Mouse (Mus musculus) myocyte (in vitro differentiated cells): ENCODE results near the gene Cylc2. TPM values are rescaled to one million over a fixed set of nuclear protein-coding genes. Genes with fewer than 3 reads are reported as not detected.

ENCODE experiments used
- H3K27me3 ChIP-seq: one replicate; pipeline ENCODE4 v1.6.1; 2011; ENCODE audit not compliant: control insufficient read depth, insufficient read depth, insufficient read length
- H3K36me3 ChIP-seq: one replicate; pipeline ENCODE4 v1.6.1; 2011; ENCODE audit not compliant: control insufficient read depth, insufficient read depth
- H3K4me2 ChIP-seq: one replicate; pipeline ENCODE4 v1.6.1; 2011; ENCODE audit warnings: low read depth, control low read depth
- H3K4me3 ChIP-seq: one replicate; pipeline ENCODE4 v1.5.1; 2011; ENCODE audit warnings: mild to moderate bottlenecking, control low read depth, moderate library complexity
- H3K79me2 ChIP-seq: one replicate; pipeline ENCODE4 v1.6.1; 2011; ENCODE audit not compliant: control insufficient read depth, insufficient read depth
- H3ac ChIP-seq: one replicate; pipeline ENCODE4 v1.6.1; 2011; ENCODE audit not compliant: control insufficient read depth, insufficient read length
- CEBPB ChIP-seq: IDR thresholded peaks from 2 replicates; pipeline ENCODE4 v1.6.1; 2011; ENCODE audit warnings: mild to moderate bottlenecking, moderate library complexity; ENCODE audit not compliant: poor library complexity, insufficient read depth, severe bottlenecking
- E2F4 ChIP-seq: IDR thresholded peaks from one replicate; pipeline ENCODE4 v1.6.1; 2011; ENCODE audit warnings: mild to moderate bottlenecking, control low read depth, moderate library complexity; ENCODE audit not compliant: insufficient read depth
- MAX ChIP-seq: IDR thresholded peaks from one replicate; pipeline ENCODE4 v1.6.1; 2011; ENCODE audit warnings: low read depth, mild to moderate bottlenecking, control low read depth
- MYOD1 ChIP-seq, 3 experiments: IDR thresholded peaks; one replicate each; pipeline ENCODE4 v1.6.1; 2011; ENCODE audit warnings: control low read depth in 2 of 3, low read depth in 2 of 3, mild to moderate bottlenecking in 2 of 3, moderate library complexity in 1 of 3; ENCODE audit not compliant: insufficient read length in 2 of 3, control insufficient read depth in 1 of 3
- MYOG ChIP-seq, 3 experiments: IDR thresholded peaks; one replicate each; pipeline ENCODE4 v1.6.1; 2011; ENCODE audit warnings: control low read depth in 2 of 3, low read depth in 2 of 3, mild to moderate bottlenecking in 2 of 3; ENCODE audit not compliant: insufficient read length in 2 of 3, control insufficient read depth in 1 of 3, insufficient read depth in 1 of 3
- POLR2A ChIP-seq: IDR thresholded peaks from one replicate; pipeline ENCODE4 v1.6.1; 2011; ENCODE audit warnings: low read depth, mild to moderate bottlenecking, control low read depth, moderate library complexity; ENCODE audit not compliant: insufficient read length
- POLR2AphosphoS2 ChIP-seq: IDR thresholded peaks from one replicate; pipeline ENCODE4 v1.6.1; 2011; ENCODE audit warnings: low read depth, control low read depth; ENCODE audit not compliant: insufficient read length
- REST ChIP-seq: IDR thresholded peaks from one replicate; pipeline ENCODE4 v1.6.1; 2011; ENCODE audit warnings: mild to moderate bottlenecking, control low read depth, moderate library complexity; ENCODE audit not compliant: insufficient read depth, insufficient read length
- SRF ChIP-seq: IDR thresholded peaks from one replicate; pipeline ENCODE4 v1.6.1; 2011; ENCODE audit warnings: low read depth; ENCODE audit not compliant: control insufficient read depth, insufficient read length
- TCF12 ChIP-seq: IDR thresholded peaks from one replicate; pipeline ENCODE4 v1.6.1; 2011; ENCODE audit warnings: mild to moderate bottlenecking, control low read depth; ENCODE audit not compliant: poor library complexity, insufficient read depth, severe bottlenecking
- TCF3 ChIP-seq: IDR thresholded peaks from one replicate; pipeline ENCODE4 v1.6.1; 2011; ENCODE audit warnings: low read depth, control low read depth; ENCODE audit not compliant: insufficient read length
- USF1 ChIP-seq: IDR thresholded peaks from one replicate; pipeline ENCODE4 v1.6.1; 2011; ENCODE audit warnings: low read depth, mild to moderate bottlenecking, control low read depth, moderate library complexity
- polyA plus RNA-seq: library from polyadenylated mRNA; unstranded; fragments of >200 nt; fragmentation: generic; extraction: Trizol; gene quantifications from one replicate; pipeline ENCODE4 v1.2.1, GENCODE M21; 2012; ENCODE audit warnings: missing spikeins

Gene Cylc2
- polyA plus RNA-seq, result not detected

DNA sequence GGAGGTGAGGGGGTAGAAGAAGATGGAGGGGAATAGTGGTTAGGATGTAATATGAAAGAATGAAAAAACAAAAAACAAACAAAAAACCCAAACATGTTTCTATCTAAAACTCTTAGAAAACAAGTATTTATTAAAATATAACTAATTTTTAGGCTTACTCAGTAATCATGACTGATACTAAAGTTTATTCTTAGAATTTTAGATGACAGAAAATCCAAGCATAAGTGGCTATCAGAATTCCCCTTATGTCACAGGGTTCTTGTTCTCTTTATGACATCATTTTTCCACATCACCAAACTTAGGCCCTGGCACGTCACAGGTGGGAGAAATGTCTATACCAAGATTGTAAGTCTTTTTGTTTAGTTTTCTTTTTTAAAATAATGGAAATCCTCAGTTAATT is at the start of gene Cylc2:
TSS of gene Cylc2 (plus strand) at position 301 of the 400 bp plus-strand sequence.
- no peaks in the 10 kb centered on the region for H3K36me3 ChIP-seq
- H3K79me2 ChIP-seq, result no peaks in the 10 kb centered on the region
- H3ac ChIP-seq, result no peak within 1 kb of the TSS
- no peak within 1 kb of the TSS for H3K4me2 ChIP-seq
- TF ChIP-seq TCF12, result no peak
- no peak for TF ChIP-seq CEBPB
- TF ChIP-seq SRF, result no peak
- no peak for TF ChIP-seq TCF3
- no peak for TF ChIP-seq MYOG (IDR thresholded peaks at IDR 0.05; ENCODE audit: control insufficient read depth in 1 of 3, insufficient read depth in 1 of 3, insufficient read length in 2 of 3, low read depth in 2 of 3)
- no peak for TF ChIP-seq MYOD1 (IDR thresholded peaks at IDR 0.05; ENCODE audit: control insufficient read depth in 1 of 3, insufficient read length in 2 of 3, low read depth in 2 of 3)
- no peak for TF ChIP-seq USF1
- TF ChIP-seq POLR2A, result no peak
- no peak for TF ChIP-seq REST
- no peak for TF ChIP-seq MAX
- no peak for TF ChIP-seq POLR2AphosphoS2
- TF ChIP-seq E2F4, result no peak
- H3K27me3 ChIP-seq, result no peaks in the 10 kb centered on the region
- H3K4me3 ChIP-seq, result no peak within 1 kb of the TSS
